Mouse (Mus musculus) hindbrain, postnatal 0 days (tissue): ENCODE data around the gene Lysmd2. TPM values are rescaled to one million over a fixed set of nuclear protein-coding genes. Genes with fewer than 3 reads are reported as not detected.

ENCODE experiments used
- ATAC-seq: fragments of 200-750 bp; cut with Nextera tagmentation; 2 replicates; pipeline ENCODE4 v1.8.0; 2017; ENCODE audit warnings: mild to moderate bottlenecking, moderate TSS enrichment, moderate library complexity
- DNase-seq: peaks from one replicate; pipeline ENCODE4 v3.0.0-alpha.2; 2015; ENCODE audit warnings: low spot score
- H3K27ac ChIP-seq: fragments of 300-500 bp; sonication (generic); 2 replicates; pipeline ENCODE4 v1.5.1; 2014; ENCODE audit warnings: mild to moderate bottlenecking
- H3K27me3 ChIP-seq: fragments of 300-500 bp; sonication (generic); 2 replicates; pipeline ENCODE4 v1.6.1; 2014; ENCODE audit warnings: low read length, mixed read lengths; ENCODE audit not compliant: insufficient read depth
- H3K36me3 ChIP-seq: fragments of 300-500 bp; sonication (generic); 2 replicates; pipeline ENCODE4 v1.6.1; 2014; ENCODE audit warnings: low read length, mixed read lengths; ENCODE audit not compliant: insufficient read depth
- H3K4me1 ChIP-seq: fragments of 300-500 bp; sonication (generic); 2 replicates; pipeline ENCODE4 v1.6.1; 2014; ENCODE audit warnings: antibody characterized with exemption, low read length, mixed read lengths; ENCODE audit not compliant: insufficient read depth
- H3K4me2 ChIP-seq: fragments of 300-500 bp; sonication (generic); 2 replicates; pipeline ENCODE4 v1.6.1; 2014; ENCODE audit warnings: low read depth, mild to moderate bottlenecking, low read length, moderate library complexity, mixed read lengths
- H3K4me3 ChIP-seq: fragments of 300-500 bp; sonication (generic); 2 replicates; pipeline ENCODE4 v1.5.1; 2014; ENCODE audit warnings: low read length
- H3K9ac ChIP-seq: fragments of 300-500 bp; sonication (generic); replicated peaks from 2 replicates; pipeline ENCODE4 v1.6.1; 2014; ENCODE audit warnings: mild to moderate bottlenecking, low read length, moderate library complexity, mixed read lengths
- H3K9me3 ChIP-seq: fragments of 300-500 bp; sonication (generic); 2 replicates; pipeline ENCODE4 v1.6.1; 2016; ENCODE audit warnings: low read length, mixed read lengths
- CTCF ChIP-seq: IDR thresholded peaks from 2 replicates; pipeline ENCODE4 v1.5.1; 2016; ENCODE audit warnings: antibody characterized with exemption, control low read depth, low read depth
- WGBS: fragments of 180-500 bp; shearing (Covaris S2); extraction: QIAGEN DNeasy Blood & Tissue Kit; methylation state at CpG from one replicate; pipeline ENCODE4 v1.1.7; 2014; 5-methylcytosine and 5-hydroxymethylcytosine counted together
- polyA plus RNA-seq: library from polyadenylated mRNA; unstranded; fragments of >200 nt; fragmentation: Nextera tagmentation; extraction: Ambion mirVana; gene quantifications from 2 replicates; pipeline ENCODE4 v1.2.1, GENCODE M21; 2015
- total RNA-seq: library from RNA; depleted of rRNA; stranded (reverse); fragments of >200 nt; gene quantifications from 2 replicates; pipeline ENCODE4 v1.2.3, GENCODE M21; 2014; rRNA removed

Lysmd2 gene
- total and polyA plus RNA-seq, 2 experiments from 2014 or later = 37.3 to 39.7 TPM

GRCm38 (mm10) chr9:75676226-75676625 lies 50.7 kb downstream of the Lysmd2 start:
- TF ChIP-seq CTCF = no peak
- DNase-seq = no peak
- H3K27ac ChIP-seq = no peak overlapping the region
- H3K36me3 ChIP-seq = peaks cover 39% of the 10 kb centered on the region; the same call in 1 of the 2 replicates
- no peaks in the 10 kb centered on the region for H3K9me3 ChIP-seq
- H3K4me3 ChIP-seq = no peak overlapping the region
- 74% methylated on average over 7 of the region's 7 CpGs for WGBS
- no peak overlapping the region for H3K4me2 ChIP-seq
- no peak for ATAC-seq
- no peaks in the 10 kb centered on the region for H3K27me3 ChIP-seq
- no peaks in the 10 kb centered on the region for H3K4me1 ChIP-seq
- no peak overlapping the region for H3K9ac ChIP-seq

- no peak overlapping the region for H3K27ac ChIP-seq
- H3K36me3 ChIP-seq = peaks cover 31% of the 10 kb centered on the region; the same call in 1 of the 2 replicates
- no peaks in the 10 kb centered on the region for H3K4me1 ChIP-seq
- TF ChIP-seq CTCF = no peak
- ATAC-seq (no peak), DNase-seq (no peak)
- H3K9me3 ChIP-seq = no peaks in the 10 kb centered on the region
- no peak overlapping the region for H3K4me3 ChIP-seq
- no peaks in the 10 kb centered on the region for H3K27me3 ChIP-seq
- no peak overlapping the region for H3K4me2 ChIP-seq
- 70% methylated on average over 7 of the region's 7 CpGs for WGBS
- no peak overlapping the region for H3K9ac ChIP-seq
These were observed 52.8 kb downstream of the Lysmd2 start for GRCm38 (mm10) chr9:75678341-75678740.

GRCm38 (mm10) chr9:75679629-75680028 lies 54.1 kb downstream of the Lysmd2 start:
- WGBS = 68% methylated on average over 4 of the region's 4 CpGs
- no peak for ATAC-seq
- no peak for TF ChIP-seq CTCF
- peaks cover 19% of the 10 kb centered on the region; the same call in 1 of the 2 replicates for H3K36me3 ChIP-seq
- no peak overlapping the region for H3K27ac ChIP-seq
- no peak overlapping the region for H3K4me2 ChIP-seq
- DNase-seq = no peak
- no peak overlapping the region for H3K9ac ChIP-seq
- H3K4me3 ChIP-seq = no peak overlapping the region
- H3K9me3 ChIP-seq = no peaks in the 10 kb centered on the region
- H3K4me1 ChIP-seq = no peaks in the 10 kb centered on the region
- H3K27me3 ChIP-seq = no peaks in the 10 kb centered on the region

- Histone ChIP-seq H3K9ac (no peak overlapping the region), H3K36me3 (peaks cover 10% of the 10 kb centered on the region; the same call in 1 of the 2 replicates), H3K4me1 (no peaks in the 10 kb centered on the region), H3K9me3 (no peaks in the 10 kb centered on the region), H3K27me3 (no peaks in the 10 kb centered on the region), H3K4me3 (no peak overlapping the region), H3K4me2 (no peak overlapping the region), H3K27ac (no peak overlapping the region)
- TF ChIP-seq CTCF = no peak
- ATAC-seq = no peak
- DNase-seq = no peak
- 84% methylated on average over 5 of the region's 5 CpGs for WGBS
These were observed 55.1 kb downstream of the Lysmd2 start for GRCm38 (mm10) chr9:75680606-75681005.

GRCm38 (mm10) chr9:75683426-75684191 lies 58.1 kb downstream of the Lysmd2 start, which contains the start of gene Scg3:
Scg3 (minus strand) TSS chr9:75684056.
- Histone ChIP-seq H3K27ac (peak within 1 kb of the TSS; percentile 92), H3K9me3 (no peaks in the 10 kb centered on the region), H3K36me3 (no peaks in the 10 kb centered on the region), H3K27me3 (no peaks in the 10 kb centered on the region), H3K4me1 (no peaks in the 10 kb centered on the region), H3K4me3 (peak within 1 kb of the TSS; percentile 81), H3K4me2 (peak within 1 kb of the TSS; percentile 58), H3K9ac (peak within 1 kb of the TSS; percentile 72)
- ATAC-seq (peak; percentile 99), DNase-seq (peak; percentile 98)
- 3% methylated on average over 42 of the region's 42 CpGs for WGBS
- TF ChIP-seq CTCF = peak; percentile 35; the same call in 1 of the 2 replicates

- 38% methylated on average over 4 of the region's 4 CpGs for WGBS
- Histone ChIP-seq H3K4me1 (no peaks in the 10 kb centered on the region), H3K4me3 (peak overlapping the region; percentile 81), H3K9ac (peak overlapping the region; percentile 72), H3K4me2 (peak overlapping the region; percentile 58), H3K27me3 (no peaks in the 10 kb centered on the region), H3K9me3 (0 out of 2 replicates have a peak, but pooled peaks cover 3% of the 10 kb centered on the region), H3K36me3 (no peaks in the 10 kb centered on the region), H3K27ac (peak overlapping the region; percentile 92)
- ATAC-seq = no peak
- TF ChIP-seq CTCF = no peak
- DNase-seq = no peak
These were observed 58.8 kb downstream of the Lysmd2 start for GRCm38 (mm10) chr9:75684292-75684691.

GRCm38 (mm10) chr9:75684772-75685171 lies 59.2 kb downstream of the Lysmd2 start:
- no peak for ATAC-seq
- DNase-seq = peak; percentile 47

More at GRCm38 (mm10) chr9:75684772-75685171, 59.2 kb downstream of the Lysmd2 start:
- H3K27ac ChIP-seq = peak overlapping the region; percentile 92
- H3K9ac ChIP-seq = peak overlapping the region; percentile 72; the same call in 1 of the 2 replicates
- H3K4me3 ChIP-seq = peak overlapping the region; percentile 81
- no peak for TF ChIP-seq CTCF
- 0 out of 2 replicates have a peak, but pooled peaks cover 3% of the 10 kb centered on the region for H3K9me3 ChIP-seq
- peak overlapping the region; percentile 58 for H3K4me2 ChIP-seq
- H3K4me1 ChIP-seq = no peaks in the 10 kb centered on the region
- H3K27me3 ChIP-seq = no peaks in the 10 kb centered on the region
- no peaks in the 10 kb centered on the region for H3K36me3 ChIP-seq
- 36% methylated on average over 3 of the region's 3 CpGs for WGBS

Other genes with a start within 250 kb of the Lysmd2 start
- gene Mapk6, start 215.7 kb upstream of the Lysmd2 start, total RNA-seq = 149 and 160 TPM in 2 replicates
- 95.7 and 109 TPM in 2 replicates for gene Mapk6, start 215.7 kb upstream of the Lysmd2 start, polyA plus RNA-seq
- 19.4 and 22.2 TPM in 2 replicates for gene Leo1, start 184.2 kb upstream of the Lysmd2 start, total RNA-seq
- 40.8 and 41.2 TPM in 2 replicates for gene Leo1, start 184.2 kb upstream of the Lysmd2 start, polyA plus RNA-seq
- 33.5 and 36.6 TPM in 2 replicates for gene Tmod3, start 66.1 kb upstream of the Lysmd2 start, total RNA-seq
- gene Tmod3, start 66.1 kb upstream of the Lysmd2 start, polyA plus RNA-seq = 70.7 and 76.5 TPM in 2 replicates
- gene Tmod2, start 14.4 kb upstream of the Lysmd2 start, total RNA-seq = 125 and 126 TPM in 2 replicates
- 361 and 363 TPM in 2 replicates for gene Tmod2, start 14.4 kb upstream of the Lysmd2 start, polyA plus RNA-seq
- 107 and 112 TPM in 2 replicates for gene Scg3, start 58.3 kb downstream of the Lysmd2 start, total RNA-seq
- 134 and 143 TPM in 2 replicates for gene Scg3, start 58.3 kb downstream of the Lysmd2 start, polyA plus RNA-seq
- 1.8 and 1.9 TPM in 2 replicates for gene Bmp5, start 149.6 kb downstream of the Lysmd2 start, total RNA-seq
- 2.3 and 2.4 TPM in 2 replicates for gene Bmp5, start 149.6 kb downstream of the Lysmd2 start, polyA plus RNA-seq